Mouse (Mus musculus) spleen, adult 2 months (tissue): Measurements from ENCODE around the gene Dguok.

Source experiments
- CTCF ChIP-seq: fragments of 200-500 bp; IDR thresholded peaks from 2 replicates; pipeline ENCODE4 v1.5.1; 2011; ENCODE audit warnings: mild to moderate bottlenecking, inconsistent platforms; ENCODE audit not compliant: insufficient read depth, insufficient read length, insufficient replicate concordance; ENCODE audit errors: extremely low read depth
- POLR2A ChIP-seq: fragments of 200-500 bp; IDR thresholded peaks from 2 replicates; pipeline ENCODE4 v1.6.1; 2011; ENCODE audit warnings: low read depth, low read length, inconsistent platforms

GRCm38 (mm10) chr6:83545778-83546177 lies 39.0 kb upstream of the Dguok start:
- TF ChIP-seq CTCF (no peak), POLR2A (no peak)
